Mouse (Mus musculus): Measurements from ENCODE around the gene Iqgap3. TPM values are rescaled to one million over a fixed set of nuclear protein-coding genes. Genes with fewer than 3 reads are reported as not detected.

Iqgap3 gene
- total RNA-seq, 2 experiments from 2014 or later: 0.21 to 0.41 TPM

GRCm38 (mm10) chr3:88100251-88100650, 18.5 kb downstream of the Iqgap3 start:
- no peak for TF ChIP-seq CTCF (IDR thresholded peaks at IDR 0.05)
- no peak overlapping the region for H3K4me3 ChIP-seq
- DNase-seq (ENCODE audit: extremely low spot score in 1 of 2, low spot score in 2 of 2): no peak
- intact Hi-C loops (cut with DNase I): no loop called here
- no peak overlapping the region for H3K27ac ChIP-seq

DNA sequence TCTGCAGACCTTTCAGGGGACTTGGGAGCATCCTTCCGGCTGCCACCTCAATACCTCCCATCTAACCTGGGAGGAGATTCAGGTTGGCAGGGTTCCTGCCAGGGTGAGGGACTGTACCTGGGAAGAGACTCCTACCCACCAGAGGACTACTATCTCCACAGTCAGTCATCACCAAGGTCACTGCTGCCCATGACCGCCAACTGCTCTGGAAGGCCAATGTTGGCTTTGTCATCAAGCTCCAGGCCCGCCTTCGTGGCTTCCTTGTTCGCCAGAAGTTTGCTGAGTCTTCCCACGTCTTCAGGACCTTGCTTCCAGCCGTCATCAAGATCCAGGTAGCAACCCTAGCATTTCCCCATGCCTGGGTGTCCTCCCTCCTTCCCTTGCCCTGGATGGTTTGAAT, 20.0 kb downstream of the Iqgap3 start:
- Histone ChIP-seq H3K4me3 (no peak overlapping the region), H3K27ac (no peak overlapping the region)
- intact Hi-C loops (cut with DNase I): no loop called here
- TF ChIP-seq CTCF (IDR thresholded peaks at IDR 0.05): no peak
- DNase-seq (ENCODE audit: extremely low spot score in 1 of 2, low spot score in 2 of 2): no peak

GRCm38 (mm10) chr3:88102196-88102595, 20.4 kb downstream of the Iqgap3 start:
- H3K27ac ChIP-seq: no peak overlapping the region
- intact Hi-C loops (cut with DNase I): no loop called here
- TF ChIP-seq CTCF (IDR thresholded peaks at IDR 0.05): no peak
- H3K4me3 ChIP-seq: no peak overlapping the region
- no peak for DNase-seq (ENCODE audit: extremely low spot score in 1 of 2, low spot score in 2 of 2)

DNA sequence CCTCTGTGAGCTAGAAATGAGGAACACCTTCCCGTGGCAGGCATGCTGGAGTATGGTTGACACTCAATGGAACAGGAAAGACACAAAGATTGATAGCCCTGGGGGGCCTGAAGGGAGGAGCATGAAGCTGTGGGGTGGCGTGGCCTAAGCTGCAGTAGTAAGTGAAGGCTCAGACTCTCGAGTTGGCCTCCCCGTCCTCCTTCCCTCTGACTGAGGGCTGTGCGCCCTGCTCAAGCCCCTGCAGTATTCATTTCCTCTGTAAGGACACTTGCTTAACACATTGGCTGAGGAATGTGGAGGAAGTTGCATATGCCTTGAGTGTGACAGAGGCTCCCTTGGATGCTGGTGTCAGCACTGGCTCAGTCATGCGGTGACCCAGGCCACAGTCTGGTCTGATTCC, 20.8 kb downstream of the Iqgap3 start:
- no peak for TF ChIP-seq CTCF (IDR thresholded peaks at IDR 0.05)
- Histone ChIP-seq H3K4me3 (no peak overlapping the region), H3K27ac (no peak overlapping the region)
- DNase-seq (ENCODE audit: extremely low spot score in 1 of 2, low spot score in 2 of 2): no peak
- intact Hi-C loops (cut with DNase I): no loop called here

DNA sequence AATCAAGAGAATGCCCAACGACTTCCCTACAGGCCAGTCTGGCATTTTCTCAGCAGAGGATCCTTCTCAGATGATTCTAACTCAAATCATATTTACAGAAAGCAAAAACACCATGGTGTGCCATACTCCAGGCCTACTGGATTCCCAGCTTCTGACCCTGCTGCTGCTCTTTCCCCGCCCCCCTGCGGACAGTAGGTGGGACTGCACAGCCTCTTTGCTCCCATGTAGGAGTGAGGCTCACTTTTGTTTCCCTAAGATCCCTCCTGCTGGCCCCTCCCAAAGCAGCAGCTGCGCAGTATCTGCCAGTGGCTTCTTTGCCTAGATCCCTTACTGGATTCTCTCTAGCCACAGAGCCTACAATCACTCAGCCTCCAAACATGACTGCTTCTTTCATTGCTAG, 24.4 kb downstream of the Iqgap3 start:
- no peak overlapping the region for H3K4me3 ChIP-seq
- no peak for DNase-seq (ENCODE audit: extremely low spot score in 1 of 2, low spot score in 2 of 2)
- no peak overlapping the region for H3K27ac ChIP-seq
- intact Hi-C loops (cut with DNase I): no loop called here
- no peak for TF ChIP-seq CTCF (IDR thresholded peaks at IDR 0.05)

DNA sequence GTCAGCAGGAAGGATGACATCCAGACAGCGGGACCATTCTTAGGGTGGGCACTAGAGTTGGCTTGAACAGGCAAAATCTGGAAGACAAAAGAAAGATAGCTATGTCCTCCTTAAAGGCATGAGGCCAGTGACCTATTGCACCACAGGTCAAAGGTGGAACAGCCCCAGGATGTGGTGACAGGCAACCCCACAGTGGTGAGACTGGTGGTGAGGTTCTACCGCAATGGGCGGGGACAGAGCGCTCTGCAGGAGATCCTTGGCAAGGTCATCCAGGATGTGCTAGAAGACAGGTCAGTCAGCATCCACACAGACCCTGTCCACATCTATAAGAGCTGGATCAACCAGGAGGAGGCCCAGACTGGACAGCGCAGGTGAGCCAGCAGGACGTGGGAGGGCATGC, 27.4 kb downstream of the Iqgap3 start:
- no peak for TF ChIP-seq CTCF (IDR thresholded peaks at IDR 0.05)

GRCm38 (mm10) chr3:88114396-88114795, 32.6 kb downstream of the Iqgap3 start:
- TF ChIP-seq CTCF (IDR thresholded peaks at IDR 0.05): no peak
- H3K27ac ChIP-seq: no peak overlapping the region
- intact Hi-C loops (cut with DNase I): loop anchor here (5.0 kb wide), 1 partner anchor 148 kb away; no protein-coding TSS in a partner anchor
- H3K4me3 ChIP-seq: no peak overlapping the region
- DNase-seq (ENCODE audit: extremely low spot score in 1 of 2, low spot score in 2 of 2): no peak

More for the DNA sequence above, 27.4 kb downstream of the Iqgap3 start:
- no peak for DNase-seq (ENCODE audit: extremely low spot score in 1 of 2, low spot score in 2 of 2)
- no peak overlapping the region for H3K27ac ChIP-seq
- H3K4me3 ChIP-seq: no peak overlapping the region
- intact Hi-C loops (cut with DNase I): no loop called here

DNA sequence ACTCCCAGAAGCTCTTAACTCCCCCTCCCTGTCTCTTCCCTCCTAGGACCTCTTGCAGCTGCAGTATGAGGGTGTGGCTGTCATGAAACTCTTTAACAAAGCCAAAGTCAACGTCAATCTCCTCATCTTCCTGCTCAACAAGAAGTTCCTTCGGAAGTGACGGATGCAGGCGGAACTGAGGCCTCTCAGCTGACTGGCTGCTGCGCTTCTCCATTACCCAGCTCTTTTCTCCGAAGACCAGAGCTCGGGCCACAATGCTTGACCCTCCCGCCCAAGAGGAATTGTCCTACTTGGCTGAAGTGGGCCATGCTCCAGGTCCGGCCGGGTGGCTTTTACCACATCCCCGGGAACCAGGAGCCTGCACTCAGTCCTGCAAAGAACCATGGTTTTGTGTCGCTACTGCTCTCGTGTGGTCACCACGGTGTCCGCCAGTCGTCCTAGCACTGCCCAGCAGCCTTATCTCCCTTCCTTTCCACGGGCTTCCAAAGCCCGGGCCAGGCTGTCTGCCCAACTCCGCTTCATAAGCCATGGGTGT, 38.4 kb downstream of the Iqgap3 start:
- no peak overlapping the region for H3K27ac ChIP-seq
- intact Hi-C loops (cut with DNase I): no loop called here
- TF ChIP-seq CTCF (IDR thresholded peaks at IDR 0.05): no peak
- DNase-seq (ENCODE audit: extremely low spot score in 1 of 2, low spot score in 2 of 2): no peak
- no peak overlapping the region for H3K4me3 ChIP-seq

DNA sequence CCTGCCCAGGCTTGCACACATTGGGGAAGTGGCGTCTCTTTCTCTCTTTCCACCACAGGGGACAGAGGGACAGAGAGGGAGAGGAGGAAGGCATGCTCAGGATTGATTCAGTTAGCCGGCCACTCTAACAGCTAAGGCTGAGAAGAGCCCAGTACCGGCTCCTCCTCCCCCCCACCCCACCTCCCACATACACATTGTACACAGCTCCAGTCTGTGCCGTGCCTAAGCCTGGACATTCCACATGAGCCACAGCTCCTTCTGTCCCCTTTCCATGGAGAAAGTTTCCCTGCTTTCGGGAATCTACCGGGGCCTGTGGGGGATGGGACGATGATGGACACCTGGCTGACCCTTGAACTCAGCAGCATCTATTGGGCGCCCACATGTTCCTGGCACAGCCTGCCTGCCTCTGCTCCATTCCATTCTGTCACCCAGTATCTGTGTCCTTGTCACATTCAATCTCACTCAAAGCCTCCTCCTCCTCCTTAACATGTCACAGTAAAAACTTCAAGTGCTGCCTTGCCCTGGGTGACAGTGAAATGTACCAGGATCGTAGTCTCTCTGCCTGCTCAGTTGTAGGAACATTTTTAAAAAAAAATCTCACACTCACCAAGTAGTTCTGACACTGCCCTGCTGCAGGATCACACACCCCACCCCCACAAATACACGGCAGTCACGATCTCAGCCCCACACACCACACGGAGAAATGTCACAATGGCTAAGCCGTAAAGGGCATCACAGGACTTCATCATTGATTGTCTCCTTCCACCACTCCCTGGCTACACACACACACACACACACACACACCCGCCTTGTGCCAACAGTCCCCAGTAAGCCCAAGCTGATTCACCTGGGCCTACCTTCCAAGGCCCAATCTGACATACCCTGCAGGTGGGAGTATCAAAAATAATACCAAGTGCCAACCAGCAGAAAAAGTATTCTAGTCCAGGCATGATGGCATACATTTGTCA, 39.7 kb downstream of the Iqgap3 start:
- Histone ChIP-seq H3K27ac (no peak overlapping the region), H3K4me3 (no peak overlapping the region)
- TF ChIP-seq CTCF (IDR thresholded peaks at IDR 0.05): no peak
- intact Hi-C loops (cut with DNase I): no loop called here
- DNase-seq (ENCODE audit: extremely low spot score in 1 of 2, low spot score in 2 of 2): no peak

- no peak for DNase-seq (ENCODE audit: extremely low spot score in 1 of 2, low spot score in 2 of 2)
- no peak overlapping the region for H3K4me3 ChIP-seq
- intact Hi-C loops (cut with DNase I): no loop called here
- TF ChIP-seq CTCF (IDR thresholded peaks at IDR 0.05): no peak
- no peak overlapping the region for H3K27ac ChIP-seq
Measured at GRCm38 (mm10) chr3:88125195-88125594, 43.4 kb downstream of the Iqgap3 start.

- DNase-seq (ENCODE audit: extremely low spot score in 1 of 2, low spot score in 2 of 2): no peak
- TF ChIP-seq CTCF (IDR thresholded peaks at IDR 0.05): no peak
- Histone ChIP-seq H3K4me3 (no peak overlapping the region), H3K27ac (no peak overlapping the region)
- intact Hi-C loops (cut with DNase I): no loop called here
Measured at GRCm38 (mm10) chr3:88126181-88126580, 44.4 kb downstream of the Iqgap3 start.

GRCm38 (mm10) chr3:88127636-88128035, 45.9 kb downstream of the Iqgap3 start:
- Histone ChIP-seq H3K4me3 (no peak overlapping the region), H3K27ac (no peak overlapping the region)
- intact Hi-C loops (cut with DNase I): no loop called here
- TF ChIP-seq CTCF (IDR thresholded peaks at IDR 0.05): no peak
- no peak for DNase-seq (ENCODE audit: extremely low spot score in 1 of 2, low spot score in 2 of 2)

Data from left cerebral cortex, adult 2 months (tissue).